Mouse (Mus musculus) frontal cortex, postnatal 36 days (tissue): ENCODE measurements around the gene Setd2.

Experiments used
- DNase-seq, 2 experiments: peaks; one replicate each; pipeline ENCODE4 v3.0.0; 2022; ENCODE audit warnings: low spot score in 2 of 2

Setd2 gene

DNA sequence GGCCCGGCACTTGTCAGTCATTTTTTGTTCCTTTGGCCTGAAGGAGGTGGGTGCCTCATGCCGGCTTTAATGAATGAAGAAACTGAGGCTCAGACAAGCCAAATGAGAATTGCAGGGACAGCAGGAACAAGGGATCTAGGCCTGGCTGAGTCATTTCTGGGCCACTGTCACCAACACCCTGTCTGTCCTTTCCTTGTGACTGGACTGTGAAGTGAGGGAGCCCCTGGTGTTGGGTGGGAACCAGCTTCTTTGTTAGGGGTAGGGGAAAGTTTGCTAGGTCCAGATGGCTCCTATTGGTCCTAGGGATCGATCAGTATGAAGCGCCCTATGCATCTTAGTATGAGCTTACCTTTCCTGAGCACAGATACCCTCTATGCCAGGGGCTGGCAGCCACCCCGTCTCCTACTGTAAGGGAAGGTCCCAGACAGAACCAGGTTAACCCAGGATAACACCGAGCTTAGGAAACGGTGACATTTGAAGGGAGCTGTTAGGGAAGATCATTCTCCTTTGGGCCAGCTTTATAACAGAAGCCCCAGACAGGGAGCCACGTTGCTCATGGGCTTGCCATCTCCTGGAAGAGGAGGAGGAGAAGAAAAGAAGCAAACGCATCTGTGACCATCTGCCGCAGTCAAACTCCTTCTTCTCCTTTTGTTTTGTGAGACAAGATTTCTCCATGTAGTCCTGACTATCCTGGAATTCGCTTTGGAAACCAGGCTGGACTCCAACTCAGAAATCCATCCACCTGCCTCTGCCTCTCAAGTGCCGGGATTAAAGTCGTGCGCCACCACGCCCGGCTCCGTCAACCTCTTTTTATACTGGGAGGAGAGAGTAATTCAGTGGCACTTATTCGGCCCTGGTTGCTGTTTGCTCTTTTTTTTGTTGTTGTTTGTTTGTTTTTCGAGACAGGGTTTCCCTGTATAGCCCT is 122.6 kb downstream of the Setd2 start:
- no peak for DNase-seq

GRCm38 (mm10) chr9:110655651-110656007 is 123.2 kb downstream of the Setd2 start:
- DNase-seq = no peak

- peak; percentile 96 to 98 for DNase-seq
Measured at GRCm38 (mm10) chr9:110656249-110657221, 124.1 kb downstream of the Setd2 start, which contains the start of gene Ccdc12. TSS of gene Ccdc12 (plus strand) at chr9:110656503.

DNA sequence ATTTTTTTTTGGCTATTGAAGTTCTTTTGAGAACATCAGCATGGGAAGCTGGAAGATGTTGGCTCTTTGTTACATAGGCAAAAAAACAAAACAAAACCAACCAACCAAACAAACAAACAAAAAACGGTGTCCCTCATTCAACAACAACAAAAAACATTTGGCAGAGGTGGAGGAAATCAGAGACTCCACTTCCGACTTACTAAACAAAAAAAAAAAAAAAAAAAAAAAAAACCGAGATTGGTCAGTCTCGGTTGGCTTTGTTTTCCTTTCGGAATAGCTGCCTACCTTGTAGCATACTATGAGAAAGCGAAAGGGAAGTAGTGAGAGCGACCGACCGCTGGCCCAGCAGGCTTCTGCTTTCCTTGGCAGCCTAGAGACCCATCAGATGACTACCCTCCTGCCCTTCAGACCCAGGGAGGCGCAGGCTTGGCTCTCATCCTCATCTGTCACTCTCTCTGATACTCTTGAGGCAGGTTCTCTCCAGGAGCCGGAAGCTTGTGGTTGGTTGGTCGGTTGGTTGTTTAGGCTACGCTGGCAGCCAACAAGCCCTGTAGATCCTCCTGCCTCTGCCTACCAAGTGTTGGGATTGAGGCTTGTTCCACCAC is 125.2 kb downstream of the Setd2 start:
- no peak for DNase-seq

GRCm38 (mm10) chr9:110659521-110659920 is 127.1 kb downstream of the Setd2 start:
- DNase-seq = no peak

DNA sequence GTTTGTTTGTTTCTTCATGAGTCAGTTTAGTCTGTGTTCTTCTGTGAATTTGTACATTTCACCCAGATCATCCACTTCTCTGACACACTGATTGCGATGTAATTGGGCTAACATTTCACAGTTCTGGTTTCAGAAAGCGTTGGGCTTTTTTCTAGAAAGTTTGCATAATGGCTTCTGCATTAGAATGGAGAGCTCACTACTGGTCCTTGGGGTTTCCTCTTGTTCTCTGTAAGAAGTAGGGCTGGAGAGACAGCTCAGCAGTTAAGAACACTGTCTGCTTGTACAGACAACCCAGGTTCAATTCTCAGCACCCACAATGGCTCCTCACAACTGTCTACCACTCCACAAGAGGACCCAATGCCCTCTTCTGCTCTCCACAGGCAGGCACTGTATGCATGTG is 127.8 kb downstream of the Setd2 start:
- DNase-seq = no peak

DNA sequence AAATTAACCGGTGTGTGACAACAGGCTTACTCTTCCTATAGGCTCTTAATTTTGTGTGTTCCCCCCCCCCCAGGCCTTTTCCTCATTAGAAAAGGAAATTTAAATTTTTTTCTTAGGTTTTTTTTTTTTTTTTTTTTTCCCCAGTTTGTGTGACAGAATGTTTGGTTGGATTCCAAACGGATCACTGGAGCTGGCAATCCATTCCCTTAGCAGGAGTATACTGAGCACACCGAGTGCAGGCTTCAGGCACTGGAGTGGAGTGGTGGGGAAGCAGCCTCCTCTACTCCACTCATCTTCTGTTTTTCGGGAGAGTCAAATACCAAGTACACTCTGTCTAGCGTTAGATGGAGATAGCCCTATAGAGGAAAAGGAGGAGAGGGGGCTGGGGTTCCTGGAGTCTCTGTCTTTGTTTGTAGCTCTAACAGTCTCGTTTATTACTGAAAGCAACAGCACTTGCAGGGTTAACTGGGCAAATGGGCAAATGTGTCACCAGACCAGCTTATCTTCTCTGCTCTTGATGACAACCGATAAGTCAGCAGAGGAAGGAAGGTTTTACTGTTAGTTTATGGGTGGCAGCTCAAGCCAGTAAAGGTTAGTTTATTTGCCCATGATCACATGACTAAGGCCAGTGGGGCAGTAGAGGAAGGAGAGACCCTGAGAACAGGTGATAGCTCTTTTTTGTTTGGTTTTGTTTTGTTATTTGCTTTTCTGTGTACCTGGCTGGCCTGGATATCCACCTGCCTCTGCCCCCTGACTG is 128.6 kb downstream of the Setd2 start:
- no peak for DNase-seq

DNA sequence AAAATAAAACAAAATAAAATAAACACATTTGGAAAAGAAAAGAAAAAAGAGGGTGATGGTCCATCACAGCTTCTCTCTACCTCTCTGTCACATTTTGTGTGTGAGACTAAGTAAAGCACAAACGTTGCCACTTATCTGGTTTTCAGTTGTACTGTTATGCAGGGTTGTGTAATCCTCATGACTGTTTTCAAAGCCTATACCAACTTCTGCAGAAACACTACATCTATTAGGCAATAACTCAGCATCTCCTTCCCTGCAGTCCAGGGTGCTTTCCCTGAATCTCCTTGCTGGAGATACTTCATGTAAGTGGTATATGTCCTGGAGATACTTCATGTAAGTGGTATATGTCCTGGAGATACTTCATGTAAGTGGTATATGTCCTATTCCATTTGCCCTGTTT is 130.4 kb downstream of the Setd2 start:
- no peak for DNase-seq

GRCm38 (mm10) chr9:110665912-110666311 is 133.5 kb downstream of the Setd2 start:
- DNase-seq = no peak

DNA sequence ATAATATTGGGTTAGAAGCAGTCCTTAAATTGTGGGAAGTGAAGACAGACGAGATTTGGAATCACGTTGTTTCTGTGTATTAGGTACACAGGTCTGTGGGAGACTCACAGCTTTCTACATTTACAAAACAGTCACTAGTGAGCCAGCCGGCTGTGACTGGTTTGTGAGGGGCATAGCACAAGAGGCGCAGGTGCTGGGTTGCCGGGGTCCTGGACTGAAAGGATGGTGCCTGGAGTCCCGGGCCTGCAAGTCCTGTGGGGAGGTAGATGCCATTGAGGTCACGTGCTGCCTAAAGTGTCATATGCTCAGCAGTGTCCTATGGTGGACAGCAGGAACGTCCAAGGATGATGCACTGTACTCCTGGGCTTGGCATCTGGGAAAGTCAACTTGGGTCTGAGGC is 134.0 kb downstream of the Setd2 start:
- DNase-seq = no peak

GRCm38 (mm10) chr9:110667219-110667836 is 134.9 kb downstream of the Setd2 start:
- no peak for DNase-seq
